Mouse (Mus musculus) kidney, postnatal 25 days (tissue): ENCODE data around the gene Il12rb2.

Source experiments
- DNase-seq, 2 experiments: peaks; one replicate each; pipeline ENCODE4 v3.0.0; 2021; ENCODE audit warnings: mixed read lengths in 2 of 2

The Il12rb2 gene

GRCm38 (mm10) chr6:67375982-67376391 is at the start of gene Il12rb2:
Il12rb2 (minus strand) TSS chr6:67376188.
- no peak for DNase-seq

GRCm38 (mm10) chr6:67421761-67422160 is 45.8 kb upstream of the Il12rb2 start:
- DNase-seq = no peak

GRCm38 (mm10) chr6:67416557-67416956 is 40.6 kb upstream of the Il12rb2 start:
- no peak for DNase-seq

- DNase-seq = no peak
Observed at GRCm38 (mm10) chr6:67415276-67415675, 39.3 kb upstream of the Il12rb2 start.

- DNase-seq = peak; percentile 19 to 43
Observed at GRCm38 (mm10) chr6:67413378-67413777, 37.4 kb upstream of the Il12rb2 start.

- no peak for DNase-seq
Observed at GRCm38 (mm10) chr6:67405281-67405682, 29.3 kb upstream of the Il12rb2 start.

GRCm38 (mm10) chr6:67399551-67399950 is 23.6 kb upstream of the Il12rb2 start:
- no peak for DNase-seq

GRCm38 (mm10) chr6:67365785-67366184 is 10.2 kb downstream of the Il12rb2 start:
- no peak for DNase-seq

GRCm38 (mm10) chr6:67348065-67348464 is 27.9 kb downstream of the Il12rb2 start:
- DNase-seq = no peak

- no peak for DNase-seq
Observed at GRCm38 (mm10) chr6:67339494-67339893, 36.5 kb downstream of the Il12rb2 start.

- no peak for DNase-seq
Observed at GRCm38 (mm10) chr6:67337943-67338342, 38.0 kb downstream of the Il12rb2 start.

GRCm38 (mm10) chr6:67323788-67324187 is 52.2 kb downstream of the Il12rb2 start:
- no peak for DNase-seq

GRCm38 (mm10) chr6:67318451-67318850 is 57.5 kb downstream of the Il12rb2 start:
- peak; percentile 74 to 83 for DNase-seq

- DNase-seq = no peak
Observed at GRCm38 (mm10) chr6:67317827-67318338, 58.1 kb downstream of the Il12rb2 start.

- peak in 1 of 2 experiments; percentile 40 for DNase-seq
Observed at GRCm38 (mm10) chr6:67317068-67317467, 58.9 kb downstream of the Il12rb2 start.

GRCm38 (mm10) chr6:67314697-67315096 is 61.3 kb downstream of the Il12rb2 start:
- no peak for DNase-seq

GRCm38 (mm10) chr6:67309752-67310151 is 66.2 kb downstream of the Il12rb2 start:
- DNase-seq = no peak

- no peak for DNase-seq
Observed at GRCm38 (mm10) chr6:67308994-67309393, 67.0 kb downstream of the Il12rb2 start.

- DNase-seq = no peak
Observed at GRCm38 (mm10) chr6:67303210-67303609, 72.8 kb downstream of the Il12rb2 start.

GRCm38 (mm10) chr6:67302471-67302870 is 73.5 kb downstream of the Il12rb2 start:
- no peak for DNase-seq

GRCm38 (mm10) chr6:67301230-67301629 is 74.8 kb downstream of the Il12rb2 start:
- no peak for DNase-seq

- DNase-seq = peak; percentile 15 to 51
Observed at GRCm38 (mm10) chr6:67300710-67301163, 75.3 kb downstream of the Il12rb2 start.

- DNase-seq = peak; percentile 54 to 63
Observed at GRCm38 (mm10) chr6:67300300-67300699, 75.7 kb downstream of the Il12rb2 start.

GRCm38 (mm10) chr6:67298742-67299141 is 77.2 kb downstream of the Il12rb2 start:
- no peak for DNase-seq

GRCm38 (mm10) chr6:67296126-67296525 is 79.9 kb downstream of the Il12rb2 start:
- DNase-seq = peak in 1 of 2 experiments; percentile 23
